Mouse (Mus musculus) brain, embryonic 14.5 days (tissue): ENCODE measurements around the gene Olfr955. TPM values are rescaled to one million over a fixed set of nuclear protein-coding genes. Genes with fewer than 3 reads are reported as not detected.
A peak's percentile ranks its signal among the peaks of the same experiment; 100 is the strongest.

Experiments
- DNase-seq: peaks from one replicate; pipeline ENCODE4 v3.0.0-alpha.2; 2011; ENCODE audit warnings: low read depth
- CTCF ChIP-seq: fragments of 200-500 bp; IDR thresholded peaks from 2 replicates; pipeline ENCODE4 v1.5.1; 2012; ENCODE audit warnings: inconsistent platforms, mild to moderate bottlenecking, moderate library complexity, borderline replicate concordance; ENCODE audit not compliant: insufficient read depth, insufficient read length; ENCODE audit errors: extremely low read depth
- POLR2A ChIP-seq: fragments of 200-500 bp; IDR thresholded peaks from 2 replicates; pipeline ENCODE4 v1.6.1; 2012; ENCODE audit warnings: mild to moderate bottlenecking, inconsistent platforms, borderline replicate concordance; ENCODE audit not compliant: poor library complexity, insufficient read depth, insufficient read length, severe bottlenecking; ENCODE audit errors: extremely low read depth
- polyA plus RNA-seq: library from polyadenylated mRNA; depleted of rRNA; stranded (reverse); fragments of >200 nt; gene quantifications from 2 replicates; pipeline ENCODE4 v1.2.3, GENCODE M21; 2012; rRNA removed

Olfr955 gene
- polyA plus RNA-seq = not detected in 2 replicates

GRCm38 (mm10) chr9:39471844-39472243, at the start of gene Olfr955:
Gene Olfr955, minus strand, starts transcription at chr9:39471944.
- DNase-seq = no peak
- TF ChIP-seq POLR2A = no peak
- TF ChIP-seq CTCF = no peak

DNA sequence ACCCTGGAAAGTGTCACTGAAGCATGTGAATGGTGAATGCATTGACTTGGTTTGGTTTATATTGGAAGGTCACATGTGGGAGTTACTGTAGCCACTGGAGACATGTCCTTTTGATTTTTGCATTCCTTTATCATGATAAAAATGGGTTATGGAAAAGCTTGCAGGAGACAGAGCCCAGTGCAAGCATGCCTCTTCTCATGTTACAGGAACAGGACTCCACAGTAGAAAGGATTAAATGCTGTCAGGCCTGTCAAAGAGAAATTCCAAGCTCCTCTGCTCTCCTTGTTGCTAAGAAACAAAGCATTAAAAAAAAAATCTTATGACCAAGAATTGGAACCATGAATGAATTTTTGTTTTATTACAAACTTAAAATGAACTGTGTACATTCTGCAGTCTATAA, 46.9 kb upstream of the Olfr955 start:
- TF ChIP-seq CTCF (no peak), POLR2A (no peak)
- no peak for DNase-seq

DNA sequence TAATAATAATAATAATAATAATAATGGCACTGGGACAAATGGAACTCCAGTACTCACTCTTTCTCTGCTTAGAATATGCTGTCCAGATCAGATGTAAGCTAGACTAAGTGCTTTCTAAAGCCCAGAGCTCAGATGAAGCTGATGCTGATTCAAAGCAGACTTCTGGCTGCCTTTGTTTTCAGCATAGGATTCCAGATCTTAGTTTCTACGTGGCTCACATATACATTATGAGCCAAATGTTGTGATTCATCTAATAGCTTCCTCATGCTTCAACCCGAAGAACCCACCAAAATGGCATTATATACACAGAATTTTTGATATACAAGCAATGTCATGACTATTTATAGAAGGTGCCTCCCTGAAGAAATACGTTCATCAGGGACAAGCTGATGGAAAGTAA, 43.8 kb upstream of the Olfr955 start, which contains the start of gene Olfr957:
TSS of gene Olfr957 (minus strand) at position 279 of the 400 bp plus-strand sequence.
- TF ChIP-seq CTCF = no peak
- TF ChIP-seq POLR2A = no peak
- DNase-seq = no peak

DNA sequence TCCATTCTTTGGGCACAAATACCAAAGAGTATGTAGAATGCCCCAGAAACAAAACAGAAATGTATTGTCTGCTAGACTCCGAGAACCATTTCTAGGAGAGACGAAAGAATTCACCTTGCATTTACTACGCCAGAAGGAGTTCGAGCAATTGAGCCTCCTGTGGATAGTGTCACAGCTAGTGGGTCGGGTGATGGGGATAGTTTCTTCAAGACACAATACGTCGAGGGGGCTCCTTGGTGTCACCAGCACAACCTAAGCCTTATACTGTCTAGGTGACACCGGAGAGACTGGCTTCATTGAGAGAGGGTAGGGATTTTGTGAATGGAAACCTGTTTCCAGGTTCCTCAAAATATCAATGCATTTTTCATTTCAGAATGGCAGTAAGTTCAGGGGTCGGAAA, 37.7 kb upstream of the Olfr955 start:
- TF ChIP-seq CTCF = no peak
- TF ChIP-seq POLR2A = no peak
- DNase-seq = no peak

- TF ChIP-seq CTCF (peak; percentile 72; the same call in 1 of the 2 replicates), POLR2A (no peak)
- peak; percentile 89 for DNase-seq
These were observed 37.3 kb upstream of the Olfr955 start for GRCm38 (mm10) chr9:39508998-39509397.

GRCm38 (mm10) chr9:39493895-39494294, 22.2 kb upstream of the Olfr955 start, which contains the start of gene Olfr44:
Gene Olfr44, minus strand, starts transcription at chr9:39493995.
- TF ChIP-seq POLR2A (no peak), CTCF (no peak)
- no peak for DNase-seq

- TF ChIP-seq CTCF = no peak
- TF ChIP-seq POLR2A = no peak
- DNase-seq = no peak
These were observed 15.3 kb downstream of the Olfr955 start, which contains the start of gene Olfr954 for GRCm38 (mm10) chr9:39456401-39456800. Gene Olfr954, plus strand, starts transcription at chr9:39456701.

DNA sequence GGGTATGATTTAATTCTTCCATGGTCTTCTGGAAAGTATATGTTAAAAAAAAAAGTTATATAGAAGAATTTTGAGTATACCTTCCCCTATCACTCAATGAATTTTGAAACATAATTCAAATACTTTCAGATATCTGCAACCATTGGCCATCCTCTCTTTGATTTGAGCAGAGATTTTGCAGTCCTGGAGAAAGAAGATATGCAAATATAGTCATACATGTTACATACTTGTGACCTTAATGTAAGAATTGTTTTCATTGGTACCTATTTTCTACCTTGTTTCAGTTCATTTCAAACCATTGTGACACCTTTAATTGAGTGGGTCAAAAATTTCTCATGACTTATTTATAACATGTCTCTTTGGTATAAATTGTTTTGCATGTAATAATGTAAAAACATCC, 44.7 kb downstream of the Olfr955 start, which contains the start of gene Olfr952:
TSS of gene Olfr952 (minus strand) at position 101 of the 400 bp plus-strand sequence.
- no peak for TF ChIP-seq POLR2A
- TF ChIP-seq CTCF = no peak
- DNase-seq = no peak

Other genes starting within 250 kb of the Olfr955 start
- gene Olfr1537, start 221.9 kb downstream of the Olfr955 start, polyA plus RNA-seq = not detected in 2 replicates
- gene Olfr945, start 195.1 kb downstream of the Olfr955 start, polyA plus RNA-seq = not detected in 2 replicates
- gene Olfr948, start 145.9 kb downstream of the Olfr955 start, polyA plus RNA-seq = not detected in 2 replicates
- gene Olfr951, start 84.5 kb downstream of the Olfr955 start, polyA plus RNA-seq = not detected in 2 replicates
- gene Olfr952, start 44.8 kb downstream of the Olfr955 start, polyA plus RNA-seq = not detected in 2 replicates
- gene Olfr954, start 15.2 kb downstream of the Olfr955 start, polyA plus RNA-seq = not detected in 2 replicates
- not detected in 2 replicates for gene Olfr44, start 22.1 kb upstream of the Olfr955 start, polyA plus RNA-seq
- not detected in 2 replicates for gene Olfr957, start 43.9 kb upstream of the Olfr955 start, polyA plus RNA-seq
- not detected in 2 replicates for gene Olfr958, start 82.1 kb upstream of the Olfr955 start, polyA plus RNA-seq
- not detected in 2 replicates for gene Olfr959, start 103.6 kb upstream of the Olfr955 start, polyA plus RNA-seq
- 61.0 and 87.9 TPM in 2 replicates for gene AW551984, start 132.5 kb upstream of the Olfr955 start, polyA plus RNA-seq
- not detected in 2 replicates for gene Olfr148, start 138.7 kb upstream of the Olfr955 start, polyA plus RNA-seq
- gene Olfr960, start 149.4 kb upstream of the Olfr955 start, polyA plus RNA-seq = not detected in 2 replicates
- not detected in 2 replicates for gene Olfr961, start 173.1 kb upstream of the Olfr955 start, polyA plus RNA-seq
- not detected in 2 replicates for gene Olfr963, start 195.3 kb upstream of the Olfr955 start, polyA plus RNA-seq
- not detected in 2 replicates for gene Olfr149, start 235.2 kb upstream of the Olfr955 start, polyA plus RNA-seq
- not detected in 2 replicates for gene Olfr965, start 239.4 kb upstream of the Olfr955 start, polyA plus RNA-seq